Mouse (Mus musculus): ENCODE data around the gene Uqcc2.

GRCm38 (mm10) chr17:27134715-27135114 is 999 bp upstream of the Uqcc2 start:
- no peak for TF ChIP-seq CTCF (IDR thresholded peaks at IDR 0.05; ENCODE audit: control insufficient read depth, insufficient read depth, insufficient replicate concordance, low read depth, low read length)
- no peak for TF ChIP-seq POLR2A (IDR thresholded peaks at IDR 0.05; ENCODE audit: control insufficient read depth, low read depth, low read length)
